Mouse (Mus musculus) E14TG2a.4 (cell line): ENCODE measurements around the gene Tenm3.

Experiments
- CTCF ChIP-seq: conservative IDR thresholded peaks from 2 replicates; pipeline ENCODE4 v1.5.1; 2014; ENCODE audit warnings: low read length
- POU5F1 ChIP-seq: IDR thresholded peaks from 2 replicates; pipeline ENCODE4 v1.6.1; 2014; ENCODE audit warnings: low read length, borderline replicate concordance

DNA sequence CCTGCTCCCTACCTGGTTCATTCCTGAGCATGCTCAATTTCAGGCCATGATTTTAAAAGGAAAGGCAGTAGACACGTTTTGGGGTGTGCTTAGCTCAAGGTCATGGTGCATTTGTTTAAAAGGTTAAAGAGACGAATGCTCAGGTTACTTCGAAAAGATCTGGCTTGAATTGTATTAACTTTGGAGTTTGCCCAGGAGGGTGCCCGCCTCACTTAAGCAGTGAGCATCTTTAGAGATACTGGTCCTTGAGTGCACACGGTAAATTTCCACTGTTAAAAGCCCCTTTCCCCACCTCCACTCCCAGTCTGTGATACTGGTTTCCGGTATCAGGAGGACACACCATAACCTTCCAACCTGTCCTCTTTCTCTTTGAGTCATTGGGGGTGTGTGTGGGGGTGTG, 629.4 kb downstream of the Tenm3 start:
- TF ChIP-seq CTCF (no peak), POU5F1 (no peak)
